Mouse (Mus musculus) lung, postnatal 0 days (tissue): ENCODE results near the gene Naxd.

Experiments used
- CTCF ChIP-seq: IDR thresholded peaks from 2 replicates; pipeline ENCODE4 v1.5.1; 2016; ENCODE audit warnings: antibody characterized with exemption, mild to moderate bottlenecking
- EP300 ChIP-seq: IDR thresholded peaks from 2 replicates; pipeline ENCODE4 v1.6.1; 2016; ENCODE audit warnings: antibody characterized with exemption, mild to moderate bottlenecking, control low read depth

DNA sequence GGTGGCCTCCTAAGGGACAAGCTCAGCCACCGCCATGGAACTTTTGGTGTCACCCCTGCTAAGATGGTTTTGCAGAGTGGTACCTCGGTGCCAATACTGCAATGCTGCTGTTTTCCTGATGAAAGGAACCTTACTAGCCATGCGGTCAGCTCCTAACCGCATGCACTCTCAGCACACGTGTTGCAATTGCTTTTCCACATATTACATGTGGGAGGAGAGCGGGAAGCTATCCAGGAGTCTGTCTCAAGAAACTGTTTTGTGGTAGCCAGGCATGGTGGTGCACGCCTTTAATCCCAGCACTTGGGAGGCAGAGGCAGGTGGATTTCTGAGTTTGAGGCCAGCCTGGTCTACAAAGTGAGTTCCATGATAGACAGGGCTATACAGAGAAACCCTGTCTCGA lies 42.9 kb downstream of the Naxd start:
- TF ChIP-seq CTCF (no peak), EP300 (no peak)
